Mouse (Mus musculus): Measurements from ENCODE around the gene Plb1. TPM values are rescaled to one million over a fixed set of nuclear protein-coding genes. Genes with fewer than 3 reads are reported as not detected.

Gene Plb1
- polyA plus RNA-seq (2012; fragmentation: generic; extraction: Trizol) = not detected
- long read RNA-seq, experiment 1 = 0 reads
- long read RNA-seq, experiment 2 = 0 reads

- Histone ChIP-seq H3K4me3 (ENCODE audit: insufficient read depth, poor library complexity, severe bottlenecking) (no peak within 1 kb of the TSS), H3K79me3 (ENCODE audit: low read depth) (no peaks in the 10 kb centered on the region), H3K27me3 (ENCODE audit: control insufficient read depth, insufficient read depth, insufficient read length) (peaks cover 16% of the 10 kb centered on the region), H3K79me2 (ENCODE audit: control insufficient read depth, insufficient read depth) (no peaks in the 10 kb centered on the region), H3K36me3 (ENCODE audit: control insufficient read depth, insufficient read depth) (no peaks in the 10 kb centered on the region), H3ac (ENCODE audit: control insufficient read depth, insufficient read length, low read depth) (no peak within 1 kb of the TSS)
- TF ChIP-seq MYOD1 (IDR thresholded peaks at IDR 0.05; ENCODE audit: control insufficient read depth, insufficient read length, low read depth) = no peak
- TF ChIP-seq FOSL1 (IDR thresholded peaks at IDR 0.05; ENCODE audit: insufficient read depth, low read length, poor library complexity, severe bottlenecking) = no peak
- no peak for TF ChIP-seq USF1 (IDR thresholded peaks at IDR 0.05; ENCODE audit: low read depth)
- no peak for TF ChIP-seq CEBPB (IDR thresholded peaks at IDR 0.05; ENCODE audit: low read depth)
- no peak for TF ChIP-seq CTCF (IDR thresholded peaks at IDR 0.05; ENCODE audit: control insufficient read depth, insufficient read depth, insufficient read length)
- TF ChIP-seq MAX (IDR thresholded peaks at IDR 0.05) = no peak
- TF ChIP-seq MYOG (IDR thresholded peaks at IDR 0.05; ENCODE audit: control insufficient read depth, extremely low read depth, insufficient read length) = no peak
These were observed at the start of gene Plb1 for GRCm38 (mm10) chr5:32232474-32232873. TSS of gene Plb1 (plus strand) at chr5:32232708.

DNA sequence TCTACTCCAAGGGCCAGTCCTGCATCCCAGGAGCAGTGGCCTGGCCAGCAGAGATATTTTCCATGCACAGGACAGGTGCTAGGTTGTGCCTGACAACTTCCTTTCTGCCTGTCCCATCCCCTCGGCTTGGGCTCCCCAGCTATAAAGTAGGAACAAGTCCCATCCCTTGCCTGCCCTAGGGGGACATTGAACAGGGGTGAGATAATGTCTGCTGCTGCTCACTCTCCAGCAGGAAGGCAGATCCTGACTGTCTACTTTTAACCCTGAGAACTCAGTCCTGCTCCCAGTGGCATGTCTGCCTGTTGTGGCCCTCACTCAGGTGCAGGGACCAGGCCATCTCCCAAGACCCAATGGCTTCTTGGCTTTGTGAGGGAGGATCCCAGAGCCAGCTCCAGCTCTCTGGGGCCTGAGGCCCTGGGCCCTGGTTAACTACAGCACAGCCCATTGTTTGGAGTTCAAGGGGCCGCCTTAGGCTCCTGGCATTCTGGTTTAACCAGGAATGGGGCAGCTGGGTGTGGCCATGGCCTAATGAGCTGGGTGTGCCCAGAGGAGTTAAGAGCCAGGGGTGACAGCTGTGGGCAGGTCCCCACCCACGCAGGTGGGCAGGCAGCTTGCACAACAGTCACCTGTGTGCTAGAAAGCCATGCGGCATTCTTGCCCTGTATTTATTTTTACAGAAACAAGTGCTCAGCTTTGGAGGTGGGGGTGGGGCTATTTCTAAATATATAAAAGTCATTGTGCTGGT is 49.5 kb upstream of the Plb1 start:
- no peaks in the 10 kb centered on the region for H3K79me2 ChIP-seq (ENCODE audit: control insufficient read depth, insufficient read depth)
- H3K27me3 ChIP-seq (ENCODE audit: control insufficient read depth, insufficient read depth, insufficient read length) = no peaks in the 10 kb centered on the region
- TF ChIP-seq USF1 (IDR thresholded peaks at IDR 0.05; ENCODE audit: low read depth) (no peak), MYOD1 (IDR thresholded peaks at IDR 0.05; ENCODE audit: control insufficient read depth, insufficient read length, low read depth) (no peak), CEBPB (IDR thresholded peaks at IDR 0.05; ENCODE audit: low read depth) (no peak), FOSL1 (IDR thresholded peaks at IDR 0.05; ENCODE audit: insufficient read depth, low read length, poor library complexity, severe bottlenecking) (no peak), MAX (IDR thresholded peaks at IDR 0.05) (no peak), MYOG (IDR thresholded peaks at IDR 0.05; ENCODE audit: control insufficient read depth, extremely low read depth, insufficient read length) (no peak), CTCF (IDR thresholded peaks at IDR 0.05; ENCODE audit: control insufficient read depth, insufficient read depth, insufficient read length) (no peak)

GRCm38 (mm10) chr5:32187717-32188116 is 44.8 kb upstream of the Plb1 start:
- TF ChIP-seq MAX (IDR thresholded peaks at IDR 0.05) = no peak
- no peak for TF ChIP-seq CEBPB (IDR thresholded peaks at IDR 0.05; ENCODE audit: low read depth)
- no peak for TF ChIP-seq MYOG (IDR thresholded peaks at IDR 0.05; ENCODE audit: control insufficient read depth, extremely low read depth, insufficient read length)
- TF ChIP-seq FOSL1 (IDR thresholded peaks at IDR 0.05; ENCODE audit: insufficient read depth, low read length, poor library complexity, severe bottlenecking) = no peak
- TF ChIP-seq USF1 (IDR thresholded peaks at IDR 0.05; ENCODE audit: low read depth) = no peak
- no peak for TF ChIP-seq CTCF (IDR thresholded peaks at IDR 0.05; ENCODE audit: control insufficient read depth, insufficient read depth, insufficient read length)
- TF ChIP-seq MYOD1 (IDR thresholded peaks at IDR 0.05; ENCODE audit: control insufficient read depth, insufficient read length, low read depth) = no peak
- no peaks in the 10 kb centered on the region for H3K79me2 ChIP-seq (ENCODE audit: control insufficient read depth, insufficient read depth)

More for the DNA sequence above, 49.5 kb upstream of the Plb1 start:
- H3ac ChIP-seq (ENCODE audit: control insufficient read depth, insufficient read length, low read depth) = no peak overlapping the region
- no peaks in the 10 kb centered on the region for H3K79me3 ChIP-seq (ENCODE audit: low read depth)
- H3K4me3 ChIP-seq (ENCODE audit: insufficient read depth, poor library complexity, severe bottlenecking) = no peak overlapping the region
- H3K36me3 ChIP-seq (ENCODE audit: control insufficient read depth, insufficient read depth) = no peaks in the 10 kb centered on the region

DNA sequence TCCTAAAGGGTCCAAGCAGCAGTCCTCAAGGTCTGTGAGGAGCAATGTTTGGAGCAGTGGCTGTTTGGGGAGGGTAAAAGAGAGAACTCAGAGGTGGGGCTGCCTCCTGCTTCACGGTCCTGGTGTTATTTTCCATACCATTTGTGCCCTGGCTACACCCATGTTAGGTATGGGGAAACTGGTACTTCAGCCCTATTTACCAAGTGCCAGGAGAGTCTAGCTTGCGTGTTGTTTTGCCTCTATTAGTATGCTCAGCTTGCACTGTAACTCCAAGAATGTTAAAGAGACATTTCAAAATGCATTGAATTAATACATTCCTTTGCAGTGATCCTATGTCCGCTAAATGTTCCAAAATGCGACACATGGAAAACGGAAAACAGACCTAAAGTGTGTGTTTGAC is 41.2 kb upstream of the Plb1 start:
- no peaks in the 10 kb centered on the region for H3K36me3 ChIP-seq (ENCODE audit: control insufficient read depth, insufficient read depth)
- H3K4me3 ChIP-seq (ENCODE audit: insufficient read depth, poor library complexity, severe bottlenecking) = no peak overlapping the region
- no peaks in the 10 kb centered on the region for H3K27me3 ChIP-seq (ENCODE audit: control insufficient read depth, insufficient read depth, insufficient read length)
- no peak for TF ChIP-seq FOSL1 (IDR thresholded peaks at IDR 0.05; ENCODE audit: insufficient read depth, low read length, poor library complexity, severe bottlenecking)
- no peak for TF ChIP-seq MYOG (IDR thresholded peaks at IDR 0.05; ENCODE audit: control insufficient read depth, extremely low read depth, insufficient read length)
- TF ChIP-seq MYOD1 (IDR thresholded peaks at IDR 0.05; ENCODE audit: control insufficient read depth, insufficient read length, low read depth) = no peak
- no peak for TF ChIP-seq CEBPB (IDR thresholded peaks at IDR 0.05; ENCODE audit: low read depth)
- no peak for TF ChIP-seq USF1 (IDR thresholded peaks at IDR 0.05; ENCODE audit: low read depth)
- TF ChIP-seq CTCF (IDR thresholded peaks at IDR 0.05; ENCODE audit: control insufficient read depth, insufficient read depth, insufficient read length) = no peak
- TF ChIP-seq MAX (IDR thresholded peaks at IDR 0.05) = no peak
- H3ac ChIP-seq (ENCODE audit: control insufficient read depth, insufficient read length, low read depth) = no peak overlapping the region
- no peaks in the 10 kb centered on the region for H3K79me2 ChIP-seq (ENCODE audit: control insufficient read depth, insufficient read depth)
- H3K79me3 ChIP-seq (ENCODE audit: low read depth) = no peaks in the 10 kb centered on the region

More at GRCm38 (mm10) chr5:32187717-32188116, 44.8 kb upstream of the Plb1 start:
- no peaks in the 10 kb centered on the region for H3K36me3 ChIP-seq (ENCODE audit: control insufficient read depth, insufficient read depth)
- no peaks in the 10 kb centered on the region for H3K27me3 ChIP-seq (ENCODE audit: control insufficient read depth, insufficient read depth, insufficient read length)
- H3K4me3 ChIP-seq (ENCODE audit: insufficient read depth, poor library complexity, severe bottlenecking) = no peak overlapping the region
- no peak overlapping the region for H3ac ChIP-seq (ENCODE audit: control insufficient read depth, insufficient read length, low read depth)
- no peaks in the 10 kb centered on the region for H3K79me3 ChIP-seq (ENCODE audit: low read depth)

- TF ChIP-seq CTCF (IDR thresholded peaks at IDR 0.05; ENCODE audit: control insufficient read depth, insufficient read depth, insufficient read length) = no peak
- no peak for TF ChIP-seq MAX (IDR thresholded peaks at IDR 0.05)
- TF ChIP-seq MYOD1 (IDR thresholded peaks at IDR 0.05; ENCODE audit: control insufficient read depth, insufficient read length, low read depth) = no peak
- no peaks in the 10 kb centered on the region for H3K79me2 ChIP-seq (ENCODE audit: control insufficient read depth, insufficient read depth)
- H3ac ChIP-seq (ENCODE audit: control insufficient read depth, insufficient read length, low read depth) = no peak overlapping the region
- no peaks in the 10 kb centered on the region for H3K27me3 ChIP-seq (ENCODE audit: control insufficient read depth, insufficient read depth, insufficient read length)
- no peaks in the 10 kb centered on the region for H3K36me3 ChIP-seq (ENCODE audit: control insufficient read depth, insufficient read depth)
- no peaks in the 10 kb centered on the region for H3K79me3 ChIP-seq (ENCODE audit: low read depth)
- H3K4me3 ChIP-seq (ENCODE audit: insufficient read depth, poor library complexity, severe bottlenecking) = no peak overlapping the region
These were observed 40.3 kb upstream of the Plb1 start for GRCm38 (mm10) chr5:32192016-32192845.

Data from C2C12 (cell line).